Mouse (Mus musculus): ENCODE measurements around the gene Zfp410. TPM values are rescaled to one million over a fixed set of nuclear protein-coding genes. Genes with fewer than 3 reads are reported as not detected.

Zfp410 gene
- polyA plus RNA-seq, 1 experiment from 2014 or later: 81.7 TPM

DNA sequence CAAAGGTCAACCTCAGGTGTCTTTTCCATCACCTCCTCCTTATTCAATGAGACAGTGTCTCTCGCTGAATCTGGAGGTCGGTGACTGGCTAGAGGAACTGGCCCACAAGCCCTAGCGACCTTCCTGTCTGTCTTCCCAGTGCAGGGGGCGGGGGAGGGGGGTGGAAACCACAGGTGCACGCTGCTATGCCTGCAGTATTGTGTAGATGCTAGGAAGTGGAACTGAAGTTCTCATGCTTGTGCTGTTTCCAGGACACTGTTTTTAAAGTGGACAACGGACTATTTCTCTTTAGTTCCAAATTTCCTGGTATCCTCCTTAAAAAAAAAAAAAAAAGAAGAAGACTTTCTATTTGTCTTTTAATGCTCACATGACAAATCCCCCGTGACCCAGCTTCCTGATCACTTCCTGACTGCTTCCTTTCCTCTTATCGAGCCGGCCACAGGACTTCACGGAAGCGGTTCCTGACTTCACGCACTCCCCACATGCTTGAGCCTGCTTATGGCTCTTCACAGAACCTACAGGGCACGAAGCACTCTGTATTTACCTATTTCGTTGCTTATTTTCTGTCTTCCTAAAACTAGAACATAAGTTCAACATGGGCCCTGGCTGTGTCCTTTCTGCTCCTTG is 72.2 kb downstream of the Zfp410 start:
- no peak overlapping the region for H3K27ac ChIP-seq (replicated peaks)
- no peak overlapping the region for H3K4me2 ChIP-seq (replicated peaks)
- no peaks in the 10 kb centered on the region for H3K27me3 ChIP-seq
- ATAC-seq (ENCODE audit: insufficient number of reproducible peaks, low FRiP score, low TSS enrichment, low read depth): no peak
- no peak overlapping the region for H3K9ac ChIP-seq
- WGBS: 65% methylated on average over 14 of the region's 14 CpGs
- H3K4me3 ChIP-seq (replicated peaks): no peak overlapping the region
- H3K9me3 ChIP-seq (replicated peaks): no peaks in the 10 kb centered on the region
- no peaks in the 10 kb centered on the region for H3K36me3 ChIP-seq
- H3K4me1 ChIP-seq: no peaks in the 10 kb centered on the region

DNA sequence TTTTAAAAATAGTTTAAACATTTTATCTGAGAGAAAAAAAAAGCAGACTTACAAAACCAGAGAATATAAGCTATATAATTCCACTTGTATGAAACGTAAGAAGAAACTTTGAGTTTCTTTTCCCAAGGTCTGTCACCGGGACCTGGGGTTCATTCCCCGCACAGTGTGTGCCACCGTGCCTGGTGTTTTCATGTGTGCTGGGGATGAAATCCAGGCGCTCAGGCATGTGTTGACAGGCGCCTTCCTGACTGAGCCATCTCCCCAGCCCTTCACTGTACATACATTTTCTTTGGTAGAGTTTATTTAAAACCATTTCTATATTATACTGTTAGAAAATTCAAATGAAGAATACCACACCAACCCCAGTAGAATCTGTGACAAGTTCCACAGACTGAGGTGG is 73.7 kb downstream of the Zfp410 start:
- no peaks in the 10 kb centered on the region for H3K9me3 ChIP-seq (replicated peaks)
- no peak overlapping the region for H3K9ac ChIP-seq
- no peak overlapping the region for H3K27ac ChIP-seq (replicated peaks)

DNA sequence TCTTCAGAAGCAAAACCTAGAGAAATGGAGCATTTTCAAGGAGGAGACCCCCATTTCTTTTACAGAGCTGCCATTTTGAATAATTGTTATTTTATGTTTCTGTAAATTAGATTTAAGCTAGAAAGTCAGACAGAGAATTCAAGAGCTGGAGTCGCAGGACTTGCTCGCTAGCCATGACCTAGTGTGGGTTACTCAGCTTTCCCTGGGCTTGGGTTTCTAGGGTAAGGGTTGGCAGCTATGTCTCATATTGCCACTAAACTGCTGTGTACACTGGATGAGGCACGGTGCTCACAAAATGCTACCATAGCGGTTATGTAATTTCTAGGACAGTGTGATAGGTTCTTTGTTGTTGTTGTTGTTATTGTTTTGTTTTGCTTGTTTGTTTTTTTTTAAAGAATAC is 76.0 kb downstream of the Zfp410 start:
- Histone ChIP-seq H3K27ac (replicated peaks) (no peak overlapping the region), H3K27me3 (no peaks in the 10 kb centered on the region), H3K4me3 (replicated peaks) (no peak overlapping the region), H3K4me2 (replicated peaks) (no peak overlapping the region), H3K36me3 (no peaks in the 10 kb centered on the region), H3K4me1 (no peaks in the 10 kb centered on the region), H3K9me3 (replicated peaks) (no peaks in the 10 kb centered on the region), H3K9ac (no peak overlapping the region)
- 91% methylated on average over 4 of the region's 4 CpGs for WGBS
- no peak for ATAC-seq (ENCODE audit: insufficient number of reproducible peaks, low FRiP score, low TSS enrichment, low read depth)

More for the DNA sequence above, 73.7 kb downstream of the Zfp410 start:
- no peaks in the 10 kb centered on the region for H3K36me3 ChIP-seq
- no peak overlapping the region for H3K4me2 ChIP-seq (replicated peaks)
- ATAC-seq (ENCODE audit: insufficient number of reproducible peaks, low FRiP score, low TSS enrichment, low read depth): no peak
- no peak overlapping the region for H3K4me3 ChIP-seq (replicated peaks)
- no peaks in the 10 kb centered on the region for H3K4me1 ChIP-seq
- no peaks in the 10 kb centered on the region for H3K27me3 ChIP-seq
- 66% methylated on average over 6 of the region's 6 CpGs for WGBS

Other genes with a start within 250 kb of the Zfp410 start
- gene Acot5, start 247.5 kb upstream of the Zfp410 start, polyA plus RNA-seq (2015; fragmentation: Nextera tagmentation; extraction: Ambion mirVana): 0.16 TPM in 2 replicates
- 2.1 and 2.4 TPM in 2 replicates for gene Acot6, start 216.2 kb upstream of the Zfp410 start, polyA plus RNA-seq (2015; fragmentation: Nextera tagmentation; extraction: Ambion mirVana)
- 6.0 and 6.3 TPM in 2 replicates for gene Dnal1, start 202.5 kb upstream of the Zfp410 start, polyA plus RNA-seq (2015; fragmentation: Nextera tagmentation; extraction: Ambion mirVana)
- 1.8 and 3.0 TPM in 2 replicates for gene Pnma1, start 168.4 kb upstream of the Zfp410 start, polyA plus RNA-seq (2015; fragmentation: Nextera tagmentation; extraction: Ambion mirVana)
- gene Elmsan1, start 98.0 kb upstream of the Zfp410 start, polyA plus RNA-seq (2015; fragmentation: Nextera tagmentation; extraction: Ambion mirVana): 15.4 and 15.9 TPM in 2 replicates
- gene Ptgr2, start 31.6 kb upstream of the Zfp410 start, polyA plus RNA-seq (2015; fragmentation: Nextera tagmentation; extraction: Ambion mirVana): 16.8 and 17.0 TPM in 2 replicates
- 41.4 and 42.6 TPM in 2 replicates for gene Coq6, start 44.8 kb downstream of the Zfp410 start, polyA plus RNA-seq (2015; fragmentation: Nextera tagmentation; extraction: Ambion mirVana)
- 4.4 and 5.8 TPM in 2 replicates for gene Fam161b, start 45.0 kb downstream of the Zfp410 start, polyA plus RNA-seq (2015; fragmentation: Nextera tagmentation; extraction: Ambion mirVana)
- 22.0 and 24.1 TPM in 2 replicates for gene Entpd5, start 92.2 kb downstream of the Zfp410 start, polyA plus RNA-seq (2015; fragmentation: Nextera tagmentation; extraction: Ambion mirVana)
- 4.1 and 5.4 TPM in 2 replicates for gene Bbof1, start 92.2 kb downstream of the Zfp410 start, polyA plus RNA-seq (2015; fragmentation: Nextera tagmentation; extraction: Ambion mirVana)
- 23.5 and 23.8 TPM in 2 replicates for gene Rnf113a2, start 100.3 kb downstream of the Zfp410 start, polyA plus RNA-seq (2015; fragmentation: Nextera tagmentation; extraction: Ambion mirVana)
- gene Aldh6a1, start 134.2 kb downstream of the Zfp410 start, polyA plus RNA-seq (2015; fragmentation: Nextera tagmentation; extraction: Ambion mirVana): 31.9 and 36.1 TPM in 2 replicates
- 19.6 and 21.1 TPM in 2 replicates for gene Lin52, start 134.6 kb downstream of the Zfp410 start, polyA plus RNA-seq (2015; fragmentation: Nextera tagmentation; extraction: Ambion mirVana)